Mouse (Mus musculus): ENCODE data around the gene Enc1. TPM values are rescaled to one million over a fixed set of nuclear protein-coding genes. Genes with fewer than 3 reads are reported as not detected.
"Not testable (repeated sequence)": the region's sequence is repeated elsewhere in the genome, so short reads cannot be mapped to it uniquely, and the experiment has no call there.

The Enc1 gene
- polyA plus RNA-seq, 1 experiment from 2014 or later = 14.3 TPM

DNA sequence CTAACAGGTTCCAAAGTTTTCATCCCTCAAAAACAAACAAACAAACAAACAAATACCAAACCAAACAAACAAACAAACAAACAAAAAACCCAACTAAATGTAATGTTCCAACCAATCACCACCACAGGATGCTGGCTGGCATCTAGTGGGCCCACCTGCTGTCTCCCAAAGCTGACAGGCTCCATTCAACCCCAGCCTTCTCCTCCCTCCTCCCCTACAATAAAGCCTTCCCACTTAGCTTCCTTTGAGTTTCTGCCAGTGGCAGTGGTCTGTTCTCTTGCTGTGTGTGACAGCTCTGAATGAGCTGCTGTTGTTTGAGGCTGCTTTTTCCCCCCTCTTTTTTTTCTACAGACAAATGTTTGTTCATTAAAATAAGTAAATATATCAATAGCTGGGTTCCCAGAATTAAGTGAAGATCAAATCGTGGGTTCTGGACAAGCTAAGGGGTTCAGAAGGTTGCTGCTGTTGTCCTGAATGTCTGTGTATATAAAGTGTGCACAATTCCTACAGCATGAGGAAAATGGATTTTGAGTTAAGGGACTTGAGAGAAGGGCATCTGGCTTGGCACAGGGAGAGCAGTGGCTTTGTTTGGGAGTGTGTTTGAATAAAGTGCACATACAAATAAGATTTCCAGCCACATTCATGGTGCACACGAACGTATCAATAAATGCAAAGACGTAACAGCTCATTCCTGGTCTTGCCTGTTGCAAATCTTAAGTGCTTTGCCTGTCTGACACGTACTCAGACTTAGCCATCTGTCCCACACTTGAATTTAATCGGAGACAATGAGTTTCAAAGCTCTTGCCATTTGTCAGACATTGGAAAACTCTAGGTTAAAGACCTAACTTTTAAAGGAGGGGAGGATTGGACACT, 15.3 kb downstream of the Enc1 start:
- Histone ChIP-seq H3K9me3 (ENCODE audit: low read length) (no peaks in the 10 kb centered on the region), H3K36me3 (ENCODE audit: insufficient read depth, low read length) (peaks cover 8% of the 10 kb centered on the region), H3K4me3 (ENCODE audit: low read length) (no peak overlapping the region), H3K4me1 (ENCODE audit: insufficient read depth, low read length) (peaks cover 8% of the 10 kb centered on the region), H3K27me3 (ENCODE audit: insufficient read depth, low read length) (no peaks in the 10 kb centered on the region), H3K27ac (ENCODE audit: low read length) (0 out of 2 replicates have a peak overlapping the region, but pooled peaks have one; percentile 13), H3K9ac (replicated peaks; ENCODE audit: low read length) (no peak overlapping the region), H3K4me2 (replicated peaks; ENCODE audit: low read depth, low read length) (no peak overlapping the region)
- no peak for ATAC-seq (ENCODE audit: low FRiP score, low TSS enrichment)
- WGBS = 47% methylated on average over 6 of the region's 6 CpGs

DNA sequence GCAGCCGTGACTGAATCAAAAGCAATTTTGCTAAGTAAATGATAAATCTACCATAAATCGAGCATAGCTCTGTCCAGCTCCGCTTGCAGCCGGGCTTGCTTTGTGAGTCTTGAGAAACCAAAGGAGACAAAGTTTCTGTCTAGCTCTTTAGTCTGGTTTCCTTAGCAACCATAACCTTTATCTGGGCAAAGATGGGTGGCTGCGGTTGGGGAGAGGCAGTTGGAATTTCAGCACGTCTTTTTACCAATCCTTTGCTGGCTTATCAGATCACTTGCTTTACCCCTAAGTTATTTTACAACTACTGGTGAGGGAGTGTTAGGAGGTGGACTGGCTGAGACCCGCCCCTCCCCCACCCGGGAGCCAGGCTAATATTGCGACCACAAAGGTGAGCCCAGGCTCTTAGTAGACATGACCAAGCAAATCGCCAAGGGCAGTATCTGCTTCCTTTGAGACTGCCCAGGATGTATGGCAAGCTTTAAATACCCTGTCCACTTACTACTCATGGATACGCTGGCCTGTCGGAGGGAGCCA, 16.0 kb downstream of the Enc1 start:
- peaks cover under 1% of the 10 kb centered on the region; the same call in 1 of the 2 replicates for H3K36me3 ChIP-seq (ENCODE audit: insufficient read depth, low read length)
- H3K4me2 ChIP-seq (replicated peaks; ENCODE audit: low read depth, low read length) = no peak overlapping the region
- no peak overlapping the region for H3K4me3 ChIP-seq (ENCODE audit: low read length)
- H3K9ac ChIP-seq (replicated peaks; ENCODE audit: low read length) = no peak overlapping the region
- 37% methylated on average over 12 of the region's 12 CpGs for WGBS
- peaks cover 8% of the 10 kb centered on the region for H3K4me1 ChIP-seq (ENCODE audit: insufficient read depth, low read length)
- no peaks in the 10 kb centered on the region for H3K9me3 ChIP-seq (ENCODE audit: low read length)
- no peak overlapping the region for H3K27ac ChIP-seq (ENCODE audit: low read length)
- ATAC-seq (ENCODE audit: low FRiP score, low TSS enrichment) = no peak
- H3K27me3 ChIP-seq (ENCODE audit: insufficient read depth, low read length) = no peaks in the 10 kb centered on the region

DNA sequence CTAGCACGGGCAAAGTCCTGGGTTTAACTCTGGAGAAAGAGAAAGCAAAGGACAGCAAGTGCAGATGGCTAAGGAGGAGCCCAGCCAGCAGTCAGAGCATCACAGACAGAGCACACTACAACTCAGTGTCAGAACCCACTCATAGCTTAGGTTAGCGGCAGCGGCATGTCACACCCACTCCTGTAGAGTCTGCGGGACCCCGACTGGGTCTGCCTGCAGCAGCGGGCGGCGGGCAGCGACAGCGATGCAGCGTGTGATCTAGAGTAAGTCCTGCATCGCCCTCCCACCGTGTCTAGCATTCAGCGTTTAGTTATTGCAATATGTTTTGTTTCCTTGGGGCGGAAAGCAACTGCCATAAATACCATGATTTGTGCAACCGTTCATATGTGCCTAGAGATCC, 18.4 kb downstream of the Enc1 start:
- Histone ChIP-seq H3K4me3 (ENCODE audit: low read length) (no peak overlapping the region), H3K36me3 (ENCODE audit: insufficient read depth, low read length) (no peaks in the 10 kb centered on the region), H3K9me3 (ENCODE audit: low read length) (no peaks in the 10 kb centered on the region), H3K9ac (replicated peaks; ENCODE audit: low read length) (no peak overlapping the region), H3K4me2 (replicated peaks; ENCODE audit: low read depth, low read length) (no peak overlapping the region), H3K27ac (ENCODE audit: low read length) (no peak overlapping the region), H3K4me1 (ENCODE audit: insufficient read depth, low read length) (peaks cover 8% of the 10 kb centered on the region), H3K27me3 (ENCODE audit: insufficient read depth, low read length) (no peaks in the 10 kb centered on the region)
- WGBS = 80% methylated on average over 16 of the region's 16 CpGs
- ATAC-seq (ENCODE audit: low FRiP score, low TSS enrichment) = no peak

DNA sequence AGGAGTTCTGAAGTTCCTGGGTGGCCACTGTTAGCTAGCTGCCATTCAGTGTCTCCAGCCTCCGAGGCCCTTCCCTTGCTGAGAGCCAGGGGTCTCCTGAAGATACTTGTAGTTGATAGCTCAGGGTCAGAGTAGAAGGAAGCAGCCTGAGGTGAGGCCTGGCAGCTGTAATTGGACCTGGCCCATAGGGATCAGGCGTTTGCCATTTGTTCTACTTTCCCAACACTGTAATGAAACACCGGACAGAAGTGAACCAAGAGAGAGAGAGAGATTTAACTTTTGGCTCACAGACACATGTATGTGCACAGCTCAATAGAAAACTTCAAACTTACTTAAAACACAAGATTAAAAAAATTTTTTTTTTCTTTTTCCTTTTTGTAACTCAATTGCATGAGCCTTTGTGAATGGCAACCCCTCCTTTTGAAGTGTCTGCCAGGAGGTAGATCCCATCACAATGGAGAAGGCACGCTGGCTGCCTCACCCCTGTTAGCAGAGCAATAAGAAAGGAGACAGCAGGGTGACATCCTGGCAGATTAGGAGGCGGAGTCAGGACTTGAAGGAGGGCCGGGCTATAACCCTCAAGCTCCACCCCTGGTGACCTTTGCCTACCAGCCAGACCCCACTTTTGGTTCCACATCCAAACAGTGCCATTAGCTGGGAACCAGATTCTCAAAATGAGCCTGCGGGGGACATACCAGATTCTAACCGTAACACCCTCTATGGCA, 19.7 kb downstream of the Enc1 start:
- Histone ChIP-seq H3K9me3 (ENCODE audit: low read length) (no peaks in the 10 kb centered on the region), H3K4me3 (ENCODE audit: low read length) (no peak overlapping the region), H3K27me3 (ENCODE audit: insufficient read depth, low read length) (no peaks in the 10 kb centered on the region), H3K36me3 (ENCODE audit: insufficient read depth, low read length) (no peaks in the 10 kb centered on the region), H3K4me1 (ENCODE audit: insufficient read depth, low read length) (peaks cover 8% of the 10 kb centered on the region), H3K4me2 (replicated peaks; ENCODE audit: low read depth, low read length) (no peak overlapping the region), H3K9ac (replicated peaks; ENCODE audit: low read length) (no peak overlapping the region), H3K27ac (ENCODE audit: low read length) (no peak overlapping the region)
- 47% methylated on average over 8 of the region's 8 CpGs for WGBS
- no peak for ATAC-seq (ENCODE audit: low FRiP score, low TSS enrichment)

DNA sequence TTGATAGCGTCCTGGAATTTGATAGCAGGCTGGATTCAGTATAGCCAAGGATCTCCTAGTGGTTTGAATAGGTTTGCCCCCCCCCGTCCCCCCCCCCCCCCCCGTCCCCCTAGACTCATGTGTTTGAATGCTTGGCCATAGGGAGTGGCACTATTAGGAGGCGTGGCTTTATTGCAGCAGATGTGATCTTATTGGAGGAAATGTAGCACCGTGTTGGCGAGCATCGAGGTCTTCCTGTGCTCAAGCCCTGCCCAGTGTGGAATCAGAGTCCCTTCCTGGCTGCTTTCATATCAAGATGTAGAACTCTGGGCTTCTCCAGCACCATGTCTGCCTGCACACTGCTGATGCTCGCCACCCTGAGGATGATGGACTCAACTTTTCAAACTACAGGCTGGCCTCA, 20.6 kb downstream of the Enc1 start:
- peaks cover 6% of the 10 kb centered on the region for H3K4me1 ChIP-seq (ENCODE audit: insufficient read depth, low read length)
- H3K4me2 ChIP-seq (replicated peaks; ENCODE audit: low read depth, low read length) = no peak overlapping the region
- no peaks in the 10 kb centered on the region for H3K36me3 ChIP-seq (ENCODE audit: insufficient read depth, low read length)
- no peaks in the 10 kb centered on the region for H3K27me3 ChIP-seq (ENCODE audit: insufficient read depth, low read length)
- WGBS = 46% methylated on average over 7 of the region's 8 CpGs
- H3K4me3 ChIP-seq (ENCODE audit: low read length) = no peak overlapping the region
- H3K27ac ChIP-seq (ENCODE audit: low read length) = no peak overlapping the region
- ATAC-seq (ENCODE audit: low FRiP score, low TSS enrichment) = 0 out of 2 replicates have a peak, but pooled peaks have one; percentile 46
- no peaks in the 10 kb centered on the region for H3K9me3 ChIP-seq (ENCODE audit: low read length)
- no peak overlapping the region for H3K9ac ChIP-seq (replicated peaks; ENCODE audit: low read length)

DNA sequence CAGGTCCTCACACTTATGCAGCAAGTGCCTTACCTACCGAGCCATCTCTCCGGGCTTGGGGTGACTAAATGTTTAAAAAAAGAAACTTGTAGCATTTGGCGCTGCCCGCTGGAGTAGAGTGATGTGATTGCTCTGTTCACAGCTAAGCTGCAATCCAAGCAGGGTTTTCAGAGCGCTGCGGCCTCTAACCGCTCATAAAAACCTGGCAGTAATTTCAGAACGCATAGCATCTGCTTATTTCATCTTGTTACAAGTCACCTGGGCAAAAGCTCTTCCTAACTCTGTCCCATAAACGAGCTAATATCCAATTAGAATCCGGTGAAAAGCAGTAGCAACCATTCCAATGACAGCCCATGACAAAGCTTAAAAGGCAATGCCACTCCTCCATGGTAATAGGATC, 21.8 kb downstream of the Enc1 start:
- Histone ChIP-seq H3K36me3 (ENCODE audit: insufficient read depth, low read length) (no peaks in the 10 kb centered on the region), H3K9ac (replicated peaks; ENCODE audit: low read length) (no peak overlapping the region), H3K27ac (ENCODE audit: low read length) (no peak overlapping the region), H3K9me3 (ENCODE audit: low read length) (0 out of 2 replicates have a peak, but pooled peaks cover 2% of the 10 kb centered on the region), H3K4me3 (ENCODE audit: low read length) (no peak overlapping the region), H3K4me1 (ENCODE audit: insufficient read depth, low read length) (no peaks in the 10 kb centered on the region), H3K27me3 (ENCODE audit: insufficient read depth, low read length) (no peaks in the 10 kb centered on the region), H3K4me2 (replicated peaks; ENCODE audit: low read depth, low read length) (no peak overlapping the region)
- WGBS = 60% methylated on average over 10 of the region's 10 CpGs
- no peak for ATAC-seq (ENCODE audit: low FRiP score, low TSS enrichment)

DNA sequence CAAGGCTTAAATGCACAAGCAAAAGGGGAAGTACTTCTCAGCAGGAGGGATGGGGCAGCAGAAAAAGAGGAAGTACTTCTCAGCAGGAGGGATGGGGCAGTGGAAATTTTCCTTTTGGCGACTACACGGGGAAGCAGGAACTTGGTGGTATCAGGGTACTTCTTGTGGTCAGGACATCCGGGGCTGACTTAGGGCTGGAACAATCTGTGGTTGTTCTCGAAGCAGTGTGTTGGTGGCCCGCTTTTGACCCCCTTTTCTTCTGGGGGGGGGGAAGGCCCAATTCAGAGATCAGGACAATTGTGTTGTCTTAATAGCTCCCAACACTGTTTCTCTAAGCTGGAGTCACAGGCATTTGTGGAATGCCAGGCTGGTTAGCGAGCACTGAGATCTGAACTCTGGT, 24.6 kb downstream of the Enc1 start:
- 93% methylated on average over 6 of the region's 6 CpGs for WGBS

DNA sequence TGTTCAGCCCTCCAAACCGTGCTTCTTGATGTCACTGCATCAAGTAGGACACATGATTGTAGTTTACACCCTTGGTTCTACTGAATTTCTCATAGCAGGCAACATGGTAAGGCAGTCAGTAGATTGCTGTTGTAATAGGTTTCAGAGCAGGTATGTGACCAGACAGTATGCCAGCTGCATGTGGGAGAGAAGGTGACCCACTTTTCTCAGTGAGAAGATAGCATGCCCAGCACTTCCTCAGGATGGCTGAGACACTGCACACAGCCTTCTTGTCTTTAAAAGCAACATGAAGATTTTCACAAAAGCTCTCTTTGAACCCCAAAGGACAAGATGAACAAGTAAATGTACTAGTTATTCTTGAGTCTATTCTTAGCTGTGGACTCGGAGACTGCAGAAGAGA, 29.8 kb downstream of the Enc1 start:
- H3K9me3 ChIP-seq (ENCODE audit: low read length) = peaks cover 14% of the 10 kb centered on the region
- no peak overlapping the region for H3K4me2 ChIP-seq (replicated peaks; ENCODE audit: low read depth, low read length)
- ATAC-seq (ENCODE audit: low FRiP score, low TSS enrichment) = no peak
- H3K27ac ChIP-seq (ENCODE audit: low read length) = no peak overlapping the region
- H3K4me1 ChIP-seq (ENCODE audit: insufficient read depth, low read length) = no peaks in the 10 kb centered on the region
- H3K36me3 ChIP-seq (ENCODE audit: insufficient read depth, low read length) = no peaks in the 10 kb centered on the region
- no peaks in the 10 kb centered on the region for H3K27me3 ChIP-seq (ENCODE audit: insufficient read depth, low read length)
- H3K4me3 ChIP-seq (ENCODE audit: low read length) = no peak overlapping the region
- 81% methylated on average over 2 of the region's 2 CpGs for WGBS
- no peak overlapping the region for H3K9ac ChIP-seq (replicated peaks; ENCODE audit: low read length)

More for the DNA sequence above, 24.6 kb downstream of the Enc1 start:
- not testable (repeated sequence) for H3K4me3 ChIP-seq (ENCODE audit: low read length); H3K36me3 ChIP-seq (ENCODE audit: insufficient read depth, low read length); H3K27me3 ChIP-seq (ENCODE audit: insufficient read depth, low read length); ATAC-seq (ENCODE audit: low FRiP score, low TSS enrichment); H3K9ac ChIP-seq (replicated peaks; ENCODE audit: low read length); H3K4me1 ChIP-seq (ENCODE audit: insufficient read depth, low read length); H3K4me2 ChIP-seq (replicated peaks; ENCODE audit: low read depth, low read length); H3K27ac ChIP-seq (ENCODE audit: low read length)
- peaks cover 14% of the 10 kb centered on the region for H3K9me3 ChIP-seq (ENCODE audit: low read length)

DNA sequence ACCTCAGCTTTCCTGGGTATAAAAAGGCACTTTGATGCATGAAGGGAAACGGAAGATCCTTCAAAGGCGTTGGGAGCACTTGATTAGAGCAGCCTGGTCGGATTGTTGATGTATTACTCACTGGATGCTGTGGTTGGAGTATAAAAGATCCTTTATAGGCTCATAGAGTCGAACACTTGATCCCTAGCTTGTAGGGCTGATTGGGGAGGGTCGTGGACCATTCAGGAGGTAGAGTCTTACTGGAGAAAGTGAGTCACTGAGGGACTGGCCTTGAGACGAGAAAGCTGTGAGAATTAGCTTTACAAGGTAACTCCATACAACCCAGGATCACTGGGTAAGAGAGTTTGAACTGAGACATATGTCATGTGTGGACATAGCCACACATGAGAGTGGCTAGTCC, 30.7 kb downstream of the Enc1 start:
- H3K9me3 ChIP-seq (ENCODE audit: low read length) = peaks cover 14% of the 10 kb centered on the region
- no peak overlapping the region for H3K27ac ChIP-seq (ENCODE audit: low read length)
- H3K4me2 ChIP-seq (replicated peaks; ENCODE audit: low read depth, low read length) = no peak overlapping the region
- H3K36me3 ChIP-seq (ENCODE audit: insufficient read depth, low read length) = no peaks in the 10 kb centered on the region
- no peaks in the 10 kb centered on the region for H3K27me3 ChIP-seq (ENCODE audit: insufficient read depth, low read length)
- H3K4me1 ChIP-seq (ENCODE audit: insufficient read depth, low read length) = no peaks in the 10 kb centered on the region
- H3K9ac ChIP-seq (replicated peaks; ENCODE audit: low read length) = no peak overlapping the region
- H3K4me3 ChIP-seq (ENCODE audit: low read length) = no peak overlapping the region
- no peak for ATAC-seq (ENCODE audit: low FRiP score, low TSS enrichment)
- 66% methylated on average over 6 of the region's 6 CpGs for WGBS

DNA sequence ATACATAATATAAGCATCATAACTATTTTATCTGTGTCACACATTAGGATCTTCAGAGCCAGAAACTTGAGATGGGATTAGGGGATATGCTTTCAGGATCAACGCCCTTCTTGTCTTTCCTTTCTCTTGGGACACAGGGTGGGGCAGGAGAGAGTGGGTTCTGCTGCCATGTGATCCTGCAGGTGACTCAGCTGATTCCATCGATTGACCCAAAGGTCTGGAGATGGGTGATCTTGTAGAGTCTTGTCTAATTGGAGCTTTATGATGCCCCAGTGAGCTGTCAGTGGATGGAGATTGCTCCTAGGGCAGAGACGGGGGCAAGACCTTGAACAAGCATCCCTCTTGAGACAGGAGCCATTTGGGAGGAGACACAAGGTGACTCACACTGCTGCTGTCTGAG, 33.9 kb downstream of the Enc1 start:
- WGBS = 69% methylated on average over 3 of the region's 3 CpGs
- Histone ChIP-seq H3K27me3 (ENCODE audit: insufficient read depth, low read length) (no peaks in the 10 kb centered on the region), H3K4me1 (ENCODE audit: insufficient read depth, low read length) (no peaks in the 10 kb centered on the region), H3K4me2 (replicated peaks; ENCODE audit: low read depth, low read length) (no peak overlapping the region), H3K4me3 (ENCODE audit: low read length) (no peak overlapping the region), H3K9ac (replicated peaks; ENCODE audit: low read length) (no peak overlapping the region), H3K9me3 (ENCODE audit: low read length) (no peaks in the 10 kb centered on the region), H3K27ac (ENCODE audit: low read length) (no peak overlapping the region), H3K36me3 (ENCODE audit: insufficient read depth, low read length) (no peaks in the 10 kb centered on the region)
- no peak for ATAC-seq (ENCODE audit: low FRiP score, low TSS enrichment)

Data from kidney, embryonic 16.5 days (tissue).